21 mouse cellular contexts compared by ENCODE assay signal in the genomic region with DNA sequence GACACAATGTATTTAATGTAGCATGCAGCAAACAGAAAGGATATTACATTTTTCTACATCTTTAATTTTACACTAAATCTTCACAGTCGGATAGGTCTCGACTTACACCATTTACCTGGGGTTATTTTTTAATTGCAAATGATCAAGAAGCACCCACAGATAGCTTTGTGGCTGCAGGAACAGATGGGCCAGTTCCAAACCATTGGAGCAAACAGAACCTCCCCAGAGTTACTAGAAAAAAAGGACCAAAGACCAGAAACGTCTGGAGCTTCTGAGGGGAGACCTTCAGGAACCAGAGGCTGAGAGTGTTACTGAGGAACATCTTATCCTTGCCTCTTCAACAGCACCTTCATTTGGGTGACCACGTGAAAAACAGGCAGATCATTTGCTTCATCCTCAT.
"Had no signal": no experiment of that assay in that cellular context is flagged by ENCODE, and none has a peak within 500 bp of the region (broad histone marks: within the 10 kb centered on the region; RNA-seq: fewer than 3 reads in every experiment).

No protein-coding gene starts in this region.

- H3K27me3 ChIP-seq: limb, embryonic 12.5 days; limb, embryonic 15.5 days; midbrain, embryonic 12.5 days; midbrain, embryonic 15.5 days; neural tube, embryonic 12.5 days; neural tube, embryonic 15.5 days had no signal

- ATAC-seq: inflammation-experienced regulatory T-cells, adult 6 months; intestine, embryonic 16.5 days; liver, postnatal 0 days; lung, postnatal 0 days; midbrain, embryonic 15.5 days had no signal

- H3K4me2 ChIP-seq: limb, embryonic 12.5 days; limb, embryonic 15.5 days; liver, embryonic 11.5 days; lung, embryonic 14.5 days; midbrain, embryonic 12.5 days; midbrain, embryonic 15.5 days; neural tube, embryonic 12.5 days; neural tube, embryonic 15.5 days had no signal

- H3K4me3 ChIP-seq: limb, embryonic 12.5 days; limb, embryonic 15.5 days; midbrain, embryonic 12.5 days; midbrain, embryonic 15.5 days; neural tube, embryonic 12.5 days; neural tube, embryonic 15.5 days had no signal

- H3K4me1 ChIP-seq: midbrain, embryonic 15.5 days; neural tube, embryonic 12.5 days; neural tube, embryonic 15.5 days had no signal

- H3K27ac ChIP-seq: limb, embryonic 12.5 days; limb, embryonic 15.5 days; liver, embryonic 14.5 days; macrophage; midbrain, embryonic 12.5 days; midbrain, embryonic 15.5 days; neural tube, embryonic 12.5 days; neural tube, embryonic 15.5 days had no signal

- DNase-seq: kidney, postnatal 10 days; left cerebral cortex, postnatal 4 days; liver, postnatal 0 days; lung, embryonic 14.5 days; retina, postnatal 1 day; right cerebral cortex, postnatal 25 days; spleen, adult 18-20 months; thymus, adult 18-20 months; thymus, postnatal 36 days had no signal

- H3K9ac ChIP-seq: limb, embryonic 12.5 days; limb, embryonic 15.5 days; liver, embryonic 14.5 days; liver, postnatal 0 days; lung, embryonic 14.5 days; midbrain, embryonic 12.5 days; midbrain, embryonic 15.5 days; neural tube, embryonic 12.5 days; neural tube, embryonic 15.5 days had no signal

- H3K36me3 ChIP-seq: limb, embryonic 12.5 days; limb, embryonic 15.5 days; midbrain, embryonic 12.5 days; midbrain, embryonic 15.5 days; neural tube, embryonic 12.5 days; neural tube, embryonic 15.5 days had no signal

- H3K9me3 ChIP-seq: limb, embryonic 12.5 days; limb, embryonic 15.5 days; midbrain, embryonic 12.5 days; midbrain, embryonic 15.5 days; neural tube, embryonic 12.5 days; neural tube, embryonic 15.5 days had no signal
